28 mouse cellular contexts compared by ENCODE assay signal in genomic region chrX:93580931-93581330, GRCm38 (mm10).
"Had no signal": no experiment of that assay in that cellular context is flagged by ENCODE, and none has a peak within 500 bp of the region (broad histone marks: within the 10 kb centered on the region; RNA-seq: fewer than 3 reads in every experiment).

No protein-coding gene starts in this region.

- H3K9ac ChIP-seq: embryonic facial prominence, embryonic 12.5 days; embryonic facial prominence, embryonic 13.5 days; embryonic facial prominence, embryonic 15.5 days; forebrain, embryonic 12.5 days; forebrain, embryonic 13.5 days; forebrain, embryonic 15.5 days; forebrain, postnatal 0 days had no signal

- H3K27me3 ChIP-seq: embryonic facial prominence, embryonic 12.5 days; embryonic facial prominence, embryonic 13.5 days; embryonic facial prominence, embryonic 15.5 days; forebrain, embryonic 12.5 days; forebrain, embryonic 13.5 days; forebrain, embryonic 15.5 days had no signal

- H3K36me3 ChIP-seq: embryonic facial prominence, embryonic 12.5 days; embryonic facial prominence, embryonic 13.5 days; embryonic facial prominence, embryonic 15.5 days; forebrain, embryonic 12.5 days; forebrain, embryonic 15.5 days had no signal

- H3K27ac ChIP-seq: embryonic facial prominence, embryonic 10.5 days; embryonic facial prominence, embryonic 12.5 days; embryonic facial prominence, embryonic 13.5 days; embryonic facial prominence, embryonic 15.5 days; forebrain, embryonic 10.5 days; forebrain, embryonic 12.5 days; forebrain, embryonic 13.5 days; forebrain, embryonic 15.5 days; gastrocnemius, adult 2 months had no signal

- ATAC-seq: forebrain, embryonic 13.5 days; forebrain, embryonic 14.5 days; forebrain, embryonic 15.5 days; forebrain, embryonic 16.5 days; forebrain, postnatal 0 days had no signal

- H3K9me3 ChIP-seq: embryonic facial prominence, embryonic 10.5 days; embryonic facial prominence, embryonic 12.5 days; embryonic facial prominence, embryonic 13.5 days; embryonic facial prominence, embryonic 15.5 days; forebrain, embryonic 10.5 days; forebrain, embryonic 12.5 days; forebrain, embryonic 13.5 days; forebrain, embryonic 15.5 days had no signal

- H3K4me2 ChIP-seq: embryonic facial prominence, embryonic 12.5 days; embryonic facial prominence, embryonic 13.5 days; embryonic facial prominence, embryonic 15.5 days; forebrain, embryonic 12.5 days; forebrain, embryonic 13.5 days; forebrain, embryonic 15.5 days had no signal

- DNase-seq: cerebellum, adult 18-20 months; cerebellum, adult 2 months; cerebellum, adult 8-10 months; cerebellum, adult 9-10 months; cerebellum, adult 9-11 months; cerebellum, postnatal 10 days; cerebellum, postnatal 14 days; cerebellum, postnatal 25 days; cerebellum, postnatal 36 days; embryo, embryonic 11 days; forebrain, postnatal 0 days; gastrocnemius, adult 2 months; gastrocnemius, postnatal 10 days; gastrocnemius, postnatal 14 days; gastrocnemius, postnatal 25 days; gastrocnemius, postnatal 36 days; heart, adult 11 months had no signal

- H3K4me3 ChIP-seq: embryonic facial prominence, embryonic 10.5 days; embryonic facial prominence, embryonic 12.5 days; embryonic facial prominence, embryonic 13.5 days; embryonic facial prominence, embryonic 15.5 days; erythroblast, embryonic 14.5 days; forebrain, embryonic 10.5 days; forebrain, embryonic 12.5 days; forebrain, embryonic 13.5 days; forebrain, embryonic 15.5 days; gastrocnemius, adult 2 months had no signal

- H3K4me1 ChIP-seq: embryonic facial prominence, embryonic 10.5 days; embryonic facial prominence, embryonic 12.5 days; embryonic facial prominence, embryonic 13.5 days; embryonic facial prominence, embryonic 15.5 days; forebrain, embryonic 10.5 days; forebrain, embryonic 12.5 days; forebrain, embryonic 13.5 days; forebrain, embryonic 15.5 days had no signal
